Mouse (Mus musculus) lung, embryonic 14.5 days (tissue): ENCODE results near the gene Faah. TPM values are rescaled to one million over a fixed set of nuclear protein-coding genes. Genes with fewer than 3 reads are reported as not detected.

Experiments
- ATAC-seq: fragments of 200-750 bp; cut with Nextera tagmentation; 2 replicates; pipeline ENCODE4 v1.8.0; 2017; ENCODE audit warnings: mild to moderate bottlenecking, moderate TSS enrichment, moderate library complexity; ENCODE audit not compliant: insufficient read depth
- DNase-seq: peaks from one replicate; pipeline ENCODE4 v3.0.0-alpha.2; 2015
- H3K27ac ChIP-seq: fragments of 300-500 bp; sonication (generic); 2 replicates; pipeline ENCODE4 v1.5.1; 2014; ENCODE audit warnings: low read depth, mild to moderate bottlenecking, moderate library complexity
- H3K27me3 ChIP-seq: fragments of 300-500 bp; sonication (generic); 2 replicates; pipeline ENCODE4 v1.6.1; 2014; ENCODE audit warnings: low read length, control low read depth; ENCODE audit not compliant: insufficient read depth
- H3K36me3 ChIP-seq: fragments of 300-500 bp; sonication (generic); 2 replicates; pipeline ENCODE4 v1.6.1; 2014; ENCODE audit warnings: control low read depth; ENCODE audit not compliant: insufficient read depth
- H3K4me1 ChIP-seq: fragments of 300-500 bp; sonication (generic); 2 replicates; pipeline ENCODE4 v1.6.1; 2014; ENCODE audit warnings: antibody characterized with exemption, control low read depth; ENCODE audit not compliant: insufficient read depth
- H3K4me2 ChIP-seq: fragments of 300-500 bp; sonication (generic); 2 replicates; pipeline ENCODE4 v1.6.1; 2014; ENCODE audit warnings: mild to moderate bottlenecking
- H3K4me3 ChIP-seq: fragments of 300-500 bp; sonication (generic); 2 replicates; pipeline ENCODE4 v1.5.1; 2014; ENCODE audit warnings: low read depth, low read length
- H3K9ac ChIP-seq: fragments of 300-500 bp; sonication (generic); 2 replicates; pipeline ENCODE4 v1.6.1; 2014
- H3K9me3 ChIP-seq: fragments of 300-500 bp; sonication (generic); 2 replicates; pipeline ENCODE4 v1.6.1; 2016; ENCODE audit warnings: low read depth, low read length, control low read depth
- CTCF ChIP-seq: IDR thresholded peaks from 2 replicates; pipeline ENCODE4 v1.5.1; 2016; ENCODE audit warnings: antibody characterized with exemption, low read depth
- WGBS: fragments of 180-500 bp; shearing (Covaris S2); extraction: QIAGEN DNeasy Blood & Tissue Kit; methylation state at CpG from one replicate; pipeline ENCODE4 v1.1.7; 2014; 5-methylcytosine and 5-hydroxymethylcytosine counted together
- polyA plus RNA-seq: library from polyadenylated mRNA; unstranded; fragments of >200 nt; fragmentation: Nextera tagmentation; extraction: Ambion mirVana; gene quantifications from 2 replicates; pipeline ENCODE4 v1.2.1, GENCODE M21; 2014

Faah gene
- polyA plus RNA-seq, 1 experiment from 2014 or later: 6.3 TPM

DNA sequence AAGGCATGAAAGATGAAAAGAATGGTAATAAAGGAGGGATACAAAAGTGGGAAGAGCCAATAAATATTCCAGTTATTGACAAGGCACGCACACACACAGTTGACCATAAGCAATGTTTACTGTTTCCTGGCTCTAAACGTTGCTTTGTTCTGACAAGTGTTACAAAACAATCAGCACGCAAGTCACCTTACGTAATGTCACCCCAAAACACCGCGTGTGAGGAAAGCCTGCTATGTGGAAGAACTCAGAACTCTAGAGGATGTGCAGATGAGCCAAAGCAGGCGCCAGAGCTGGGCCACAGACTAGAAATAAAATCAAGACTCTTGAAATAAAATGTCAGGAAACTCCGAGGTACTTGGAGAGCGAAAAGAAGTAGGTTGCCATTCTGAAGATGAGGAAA lies 15.2 kb upstream of the Faah start:
- ATAC-seq: no peak

DNA sequence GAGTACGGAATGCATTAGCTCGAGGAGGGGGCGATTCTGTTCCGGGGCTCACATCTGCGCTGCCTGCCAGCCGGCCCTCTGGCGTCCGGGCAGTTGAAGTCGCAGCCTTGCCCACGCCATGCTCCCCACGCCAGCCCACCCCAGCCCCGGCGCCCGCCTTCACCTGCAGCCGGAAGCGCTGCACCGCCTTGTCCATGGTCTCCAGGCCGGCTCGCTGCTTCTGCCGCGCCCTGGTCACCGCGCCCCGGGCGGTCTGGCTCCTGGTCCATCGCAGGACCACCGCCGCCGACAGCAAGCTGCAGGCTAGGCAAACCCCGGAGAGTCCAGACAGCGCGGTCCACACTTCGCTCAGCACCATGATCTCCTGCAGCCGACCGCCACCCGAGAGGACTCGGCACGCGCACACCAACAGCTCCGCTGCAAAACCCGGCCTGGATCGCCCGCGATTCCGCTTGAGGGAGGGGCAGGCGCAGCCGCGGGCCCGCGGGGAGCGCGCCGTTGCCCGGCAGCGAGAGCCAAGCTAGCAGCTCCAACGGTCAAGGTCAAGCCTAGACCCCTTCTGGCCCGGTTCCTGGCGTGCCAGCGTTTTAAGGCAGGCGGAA lies 325 bp downstream of the Faah start:
- peak; percentile 83 for DNase-seq
- WGBS: under 1% methylated on average over 60 of the region's 60 CpGs
- Histone ChIP-seq H3K4me1 (no peaks in the 10 kb centered on the region), H3K9me3 (no peaks in the 10 kb centered on the region), H3K9ac (peak overlapping the region; percentile 57), H3K27me3 (peaks cover 51% of the 10 kb centered on the region), H3K27ac (no peak overlapping the region), H3K4me2 (peak overlapping the region; percentile 87), H3K36me3 (no peaks in the 10 kb centered on the region), H3K4me3 (peak overlapping the region; percentile 59)
- peak; percentile 90 for ATAC-seq
- 0 out of 2 replicates have a peak, but pooled peaks have one; percentile 4 for TF ChIP-seq CTCF

More for the DNA sequence above, 15.2 kb upstream of the Faah start:
- WGBS: 88% methylated on average over 9 of the region's 9 CpGs
- no peak overlapping the region for H3K9ac ChIP-seq
- H3K4me1 ChIP-seq: no peaks in the 10 kb centered on the region
- H3K9me3 ChIP-seq: no peaks in the 10 kb centered on the region
- no peak for TF ChIP-seq CTCF
- H3K27ac ChIP-seq: no peak overlapping the region
- H3K4me3 ChIP-seq: no peak overlapping the region
- no peak for DNase-seq
- no peak overlapping the region for H3K4me2 ChIP-seq
- peaks cover 36% of the 10 kb centered on the region for H3K36me3 ChIP-seq
- no peaks in the 10 kb centered on the region for H3K27me3 ChIP-seq

DNA sequence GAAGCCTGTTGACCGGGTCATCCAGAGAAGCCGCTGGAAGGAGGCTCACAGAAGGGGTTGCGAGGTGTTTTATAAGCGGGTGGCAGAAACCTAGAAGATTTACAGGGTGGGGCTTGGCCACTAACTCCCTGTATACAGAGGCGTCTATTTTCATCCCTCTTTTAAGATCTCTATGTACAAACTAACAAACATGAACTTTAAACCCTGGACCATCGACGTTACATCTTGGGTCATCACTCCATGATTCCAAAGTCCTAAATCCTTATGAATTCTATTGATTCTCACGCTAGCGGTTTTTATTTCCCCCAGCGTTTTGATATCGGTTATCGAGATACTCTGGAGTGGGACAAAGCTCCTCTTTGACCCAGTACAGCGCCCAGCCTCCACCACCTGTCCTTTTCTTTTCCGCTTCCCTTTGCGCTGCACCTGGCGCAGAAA lies 845 bp downstream of the Faah start:
- Histone ChIP-seq H3K27me3 (peaks cover 51% of the 10 kb centered on the region), H3K9me3 (no peaks in the 10 kb centered on the region), H3K27ac (no peak overlapping the region), H3K4me2 (peak overlapping the region; percentile 87), H3K9ac (peak overlapping the region; percentile 57), H3K36me3 (no peaks in the 10 kb centered on the region), H3K4me3 (peak overlapping the region; percentile 59), H3K4me1 (no peaks in the 10 kb centered on the region)
- ATAC-seq: peak; percentile 50; the same call in 1 of the 2 replicates
- TF ChIP-seq CTCF: no peak
- WGBS: 7% methylated on average over 16 of the region's 16 CpGs
- no peak for DNase-seq

DNA sequence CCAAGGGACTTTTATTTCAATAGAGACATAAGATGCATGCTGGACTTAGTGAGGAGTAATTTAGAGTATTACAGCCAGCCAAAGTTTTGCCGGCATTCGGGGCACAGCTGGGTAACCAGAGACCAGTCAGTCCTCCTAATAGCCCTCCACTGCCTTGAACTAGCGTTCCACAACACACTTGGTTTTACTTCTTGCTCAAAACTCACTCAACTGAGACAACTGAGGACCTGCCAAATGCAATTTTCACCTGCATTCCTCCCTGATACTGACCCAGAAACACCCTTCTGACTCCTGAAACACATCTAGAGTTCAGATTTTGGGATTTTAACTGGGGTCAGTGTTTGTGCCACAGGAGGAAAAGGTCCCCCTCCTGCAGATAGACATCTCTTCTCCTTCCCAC lies 1.3 kb downstream of the Faah start:
- DNase-seq (no peak), ATAC-seq (no peak)
- Histone ChIP-seq H3K9ac (no peak overlapping the region), H3K4me1 (no peaks in the 10 kb centered on the region), H3K36me3 (no peaks in the 10 kb centered on the region), H3K4me3 (peak overlapping the region; percentile 59), H3K27ac (no peak overlapping the region), H3K9me3 (no peaks in the 10 kb centered on the region), H3K27me3 (peaks cover 51% of the 10 kb centered on the region), H3K4me2 (peak overlapping the region; percentile 87)
- 52% methylated on average over 3 of the region's 3 CpGs for WGBS
- TF ChIP-seq CTCF: no peak

DNA sequence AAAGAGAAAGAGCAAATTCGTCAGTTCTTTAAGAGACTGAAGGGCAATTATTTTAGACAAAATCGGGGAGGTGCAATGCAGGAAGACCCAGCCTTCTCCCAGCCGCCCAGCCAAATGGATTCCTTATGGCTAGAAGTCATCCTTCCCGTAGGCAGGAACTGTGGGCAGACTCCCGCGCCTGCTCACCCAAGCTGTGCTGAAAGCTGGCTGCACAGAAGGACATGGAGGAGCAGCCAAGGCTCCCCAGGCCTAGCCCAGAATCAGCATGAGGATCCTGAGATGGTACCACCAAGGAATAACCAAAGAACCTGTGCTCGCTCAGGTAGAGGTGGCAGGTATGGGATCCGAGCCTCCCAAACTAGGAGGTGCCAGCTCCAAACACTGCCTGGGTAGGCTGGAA lies 1.7 kb downstream of the Faah start:
- WGBS: 48% methylated on average over 8 of the region's 8 CpGs
- no peak for ATAC-seq
- no peak for DNase-seq

DNA sequence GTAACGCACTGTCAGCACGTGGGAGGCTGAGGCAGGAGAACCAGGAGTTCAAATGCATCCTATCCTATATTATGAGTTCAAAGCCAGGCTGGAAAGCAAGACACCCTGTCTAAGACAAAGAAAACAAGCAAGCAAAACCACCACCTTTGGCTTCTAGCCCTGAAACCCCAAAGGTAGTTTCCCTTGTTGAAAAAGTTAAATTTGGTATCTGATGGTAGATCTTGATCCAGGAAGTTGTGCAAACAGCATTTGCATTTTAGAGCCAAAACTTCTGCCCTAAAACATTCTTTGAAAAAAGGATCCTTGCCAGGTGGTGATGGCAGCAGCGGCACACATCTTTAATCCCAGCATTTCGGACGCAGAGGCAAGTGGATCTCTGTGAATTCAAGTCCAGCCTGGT lies 2.2 kb downstream of the Faah start:
- Histone ChIP-seq H3K9me3 (no peaks in the 10 kb centered on the region), H3K9ac (no peak overlapping the region), H3K27ac (no peak overlapping the region), H3K27me3 (peaks cover 51% of the 10 kb centered on the region), H3K4me1 (no peaks in the 10 kb centered on the region), H3K36me3 (no peaks in the 10 kb centered on the region), H3K4me2 (no peak overlapping the region), H3K4me3 (no peak overlapping the region)
- TF ChIP-seq CTCF: no peak
- DNase-seq (no peak), ATAC-seq (no peak)
- WGBS: 81% methylated on average over 5 of the region's 5 CpGs

More for the DNA sequence above, 1.7 kb downstream of the Faah start:
- Histone ChIP-seq H3K4me1 (no peaks in the 10 kb centered on the region), H3K27me3 (peaks cover 51% of the 10 kb centered on the region), H3K9me3 (no peaks in the 10 kb centered on the region), H3K36me3 (no peaks in the 10 kb centered on the region), H3K4me3 (no peak overlapping the region), H3K4me2 (peak overlapping the region; percentile 87; the same call in 1 of the 2 replicates), H3K9ac (no peak overlapping the region), H3K27ac (no peak overlapping the region)
- TF ChIP-seq CTCF: no peak

DNA sequence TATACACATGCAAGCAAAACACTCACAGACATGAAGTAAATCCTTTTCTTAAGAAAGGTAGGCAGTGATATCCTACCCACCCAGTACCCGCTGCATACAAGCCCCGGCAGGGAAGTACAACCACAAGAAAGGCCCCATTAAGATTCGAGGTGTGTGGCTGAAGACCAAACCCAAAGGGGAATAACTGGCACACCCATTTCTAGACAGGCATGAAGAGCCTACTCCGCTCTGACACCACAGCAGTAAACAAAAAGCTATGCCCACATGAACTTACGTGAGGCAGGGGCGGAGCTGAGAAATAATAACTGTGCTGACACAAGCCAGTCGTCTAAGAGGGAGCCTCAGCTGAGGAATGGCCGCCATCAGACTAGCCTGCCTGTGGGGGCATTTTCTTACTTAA lies 7.5 kb downstream of the Faah start:
- no peak overlapping the region for H3K4me2 ChIP-seq
- no peaks in the 10 kb centered on the region for H3K9me3 ChIP-seq
- H3K27me3 ChIP-seq: peaks cover 10% of the 10 kb centered on the region
- 66% methylated on average over 8 of the region's 8 CpGs for WGBS
- no peak overlapping the region for H3K4me3 ChIP-seq
- TF ChIP-seq CTCF: no peak
- no peak overlapping the region for H3K9ac ChIP-seq
- no peak for ATAC-seq
- no peaks in the 10 kb centered on the region for H3K4me1 ChIP-seq
- no peaks in the 10 kb centered on the region for H3K36me3 ChIP-seq
- H3K27ac ChIP-seq: no peak overlapping the region
- no peak for DNase-seq
